Mouse (Mus musculus): ENCODE results near the gene Tril. TPM values are rescaled to one million over a fixed set of nuclear protein-coding genes. Genes with fewer than 3 reads are reported as not detected.

The Tril gene
- 10 to 100 TPM; 25.9 to 30.0 TPM for total RNA-seq (2021)
- long read RNA-seq, experiment 1, full-length matches to known transcripts, result 47 of 47 reads
- long read RNA-seq, experiment 1, partial matches to known transcripts, result 0 of 47 reads
- long read RNA-seq, experiment 1, other reads (novel, unspliced or antisense), result 0 of 47 reads
- long read RNA-seq, experiment 2, full-length matches to known transcripts, result 88 of 88 reads
- long read RNA-seq, experiment 2, partial matches to known transcripts, result 0 of 88 reads
- long read RNA-seq, experiment 2, other reads (novel, unspliced or antisense), result 0 of 88 reads

- peak; percentile 76 to 89 for DNase-seq (ENCODE audit: low spot score in 2 of 2)
Observed at GRCm38 (mm10) chr6:53820486-53820985, at the start of gene Tril. Gene Tril (minus strand): TSS chr6:53820830.

GRCm38 (mm10) chr6:53863011-53863410 is 42.4 kb upstream of the Tril start:
- DNase-seq (ENCODE audit: low spot score in 2 of 2), result no peak

GRCm38 (mm10) chr6:53859106-53859505 is 38.5 kb upstream of the Tril start:
- no peak for DNase-seq (ENCODE audit: low spot score in 2 of 2)

GRCm38 (mm10) chr6:53857822-53858221 is 37.2 kb upstream of the Tril start:
- no peak for DNase-seq (ENCODE audit: low spot score in 2 of 2)

GRCm38 (mm10) chr6:53856775-53857174 is 36.1 kb upstream of the Tril start:
- no peak for DNase-seq (ENCODE audit: low spot score in 2 of 2)

- no peak for DNase-seq (ENCODE audit: low spot score in 2 of 2)
Observed at GRCm38 (mm10) chr6:53854971-53855856, 34.6 kb upstream of the Tril start.

GRCm38 (mm10) chr6:53854226-53854625 is 33.6 kb upstream of the Tril start:
- no peak for DNase-seq (ENCODE audit: low spot score in 2 of 2)

GRCm38 (mm10) chr6:53853546-53853945 is 32.9 kb upstream of the Tril start:
- DNase-seq (ENCODE audit: low spot score in 2 of 2), result no peak

GRCm38 (mm10) chr6:53844626-53845025 is 24.0 kb upstream of the Tril start:
- no peak for DNase-seq (ENCODE audit: low spot score in 2 of 2)

- DNase-seq (ENCODE audit: low spot score in 2 of 2), result peak; percentile 42 to 70
Observed at GRCm38 (mm10) chr6:53825213-53825612, 4.6 kb upstream of the Tril start.

GRCm38 (mm10) chr6:53821041-53821501 is 441 bp upstream of the Tril start:
- DNase-seq (ENCODE audit: low spot score in 2 of 2), result no peak

- peak; percentile 33 to 64 for DNase-seq (ENCODE audit: low spot score in 2 of 2)
Observed at GRCm38 (mm10) chr6:53819761-53820485, 707 bp downstream of the Tril start.

GRCm38 (mm10) chr6:53818732-53819661 is 1.6 kb downstream of the Tril start:
- peak; percentile 64 to 76 for DNase-seq (ENCODE audit: low spot score in 2 of 2)

GRCm38 (mm10) chr6:53818264-53818731 is 2.3 kb downstream of the Tril start:
- DNase-seq (ENCODE audit: low spot score in 2 of 2), result peak; percentile 65 to 83

- DNase-seq (ENCODE audit: low spot score in 2 of 2), result peak in 1 of 2 experiments; percentile 38
Observed at GRCm38 (mm10) chr6:53817763-53818174, 2.9 kb downstream of the Tril start.

GRCm38 (mm10) chr6:53816661-53817060 is 4.0 kb downstream of the Tril start:
- DNase-seq (ENCODE audit: low spot score in 2 of 2), result no peak

GRCm38 (mm10) chr6:53815691-53816090 is 4.9 kb downstream of the Tril start:
- no peak for DNase-seq (ENCODE audit: low spot score in 2 of 2)

GRCm38 (mm10) chr6:53814214-53814613 is 6.4 kb downstream of the Tril start:
- DNase-seq (ENCODE audit: low spot score in 2 of 2), result no peak

- DNase-seq (ENCODE audit: low spot score in 2 of 2), result no peak
Observed at GRCm38 (mm10) chr6:53812242-53812641, 8.4 kb downstream of the Tril start.

GRCm38 (mm10) chr6:53808801-53809200 is 11.8 kb downstream of the Tril start:
- no peak for DNase-seq (ENCODE audit: low spot score in 2 of 2)
